Mouse (Mus musculus) embryo, embryonic 10 days (tissue): ENCODE measurements around the gene Stard8.
"Not testable (repeated sequence)": the region's sequence is repeated elsewhere in the genome, so short reads cannot be mapped to it uniquely, and the experiment has no call there.

ENCODE experiments used
- DNase-seq: peaks from one replicate; pipeline ENCODE4 v3.0.0-alpha.2; 2015; ENCODE audit warnings: low spot score

Gene Stard8

GRCm38 (mm10) chrX:99003046-99003445 is at the start of gene Stard8:
Stard8 (plus strand) TSS chrX:99003248.
- DNase-seq: no peak

- DNase-seq: peak; percentile 72
Measured at GRCm38 (mm10) chrX:98953941-98954340, 49.1 kb upstream of the Stard8 start.

- no peak for DNase-seq
Measured at GRCm38 (mm10) chrX:98958287-98958686, 44.8 kb upstream of the Stard8 start.

GRCm38 (mm10) chrX:98959050-98959449 is 44.0 kb upstream of the Stard8 start:
- no peak for DNase-seq

GRCm38 (mm10) chrX:98963742-98964141 is 39.3 kb upstream of the Stard8 start:
- no peak for DNase-seq

GRCm38 (mm10) chrX:98964513-98964912 is 38.5 kb upstream of the Stard8 start:
- DNase-seq: no peak

GRCm38 (mm10) chrX:98986611-98987010 is 16.4 kb upstream of the Stard8 start:
- not testable (repeated sequence) for DNase-seq

GRCm38 (mm10) chrX:98989574-98989973 is 13.5 kb upstream of the Stard8 start:
- DNase-seq: peak; percentile 71

- DNase-seq: no peak
Measured at GRCm38 (mm10) chrX:99002065-99002464, 983 bp upstream of the Stard8 start.

GRCm38 (mm10) chrX:99010581-99010980 is 7.5 kb downstream of the Stard8 start:
- no peak for DNase-seq

- no peak for DNase-seq
Measured at GRCm38 (mm10) chrX:99011281-99011680, 8.2 kb downstream of the Stard8 start.

- no peak for DNase-seq
Measured at GRCm38 (mm10) chrX:99012486-99012885, 9.4 kb downstream of the Stard8 start.

GRCm38 (mm10) chrX:99015705-99016104 is 12.7 kb downstream of the Stard8 start:
- no peak for DNase-seq

- DNase-seq: no peak
Measured at GRCm38 (mm10) chrX:99016987-99017386, 13.9 kb downstream of the Stard8 start.

- no peak for DNase-seq
Measured at GRCm38 (mm10) chrX:99017874-99018273, 14.8 kb downstream of the Stard8 start.

GRCm38 (mm10) chrX:99019303-99019702 is 16.3 kb downstream of the Stard8 start:
- no peak for DNase-seq

- no peak for DNase-seq
Measured at GRCm38 (mm10) chrX:99020215-99020614, 17.2 kb downstream of the Stard8 start.

GRCm38 (mm10) chrX:99021593-99021992 is 18.5 kb downstream of the Stard8 start:
- DNase-seq: no peak

- no peak for DNase-seq
Measured at GRCm38 (mm10) chrX:99023951-99024350, 20.9 kb downstream of the Stard8 start.

GRCm38 (mm10) chrX:99035407-99035806 is 32.4 kb downstream of the Stard8 start:
- no peak for DNase-seq

GRCm38 (mm10) chrX:99042451-99042951 is 39.5 kb downstream of the Stard8 start:
- peak; percentile 89 for DNase-seq

GRCm38 (mm10) chrX:99043275-99043674 is 40.2 kb downstream of the Stard8 start:
- DNase-seq: no peak

- DNase-seq: no peak
Measured at GRCm38 (mm10) chrX:99043739-99044138, 40.7 kb downstream of the Stard8 start.

- DNase-seq: no peak
Measured at GRCm38 (mm10) chrX:99045315-99045714, 42.3 kb downstream of the Stard8 start.
